Mouse (Mus musculus): ENCODE measurements at regions not wholly inside any gene's neighbourhood (a gene's known extent, or its start where the extent isn't known, plus 50 kb on each side); places are given as distances from the start of the nearest gene placed in this dataset.

- H3K4me3 ChIP-seq: no peak overlapping the region
- WGBS: 55% methylated on average over 1 of the region's 1 CpGs
- H3K4me1 ChIP-seq (replicated peaks): peaks cover 20% of the 10 kb centered on the region
- H3K27me3 ChIP-seq (ENCODE audit: insufficient read depth, poor library complexity, severe bottlenecking): no peaks in the 10 kb centered on the region
- H3K27ac ChIP-seq: peak overlapping the region; percentile 77
- no peaks in the 10 kb centered on the region for H3K9me3 ChIP-seq
- no peak for DNase-seq (ENCODE audit: low spot score)
- no peaks in the 10 kb centered on the region for H3K36me3 ChIP-seq
Measured at GRCm38 (mm10) chr15:52964403-52964802, 920.3 kb upstream of the Gm7489 start.

GRCm38 (mm10) chr15:52967801-52968235 is 916.9 kb upstream of the Gm7489 start:
- Histone ChIP-seq H3K9me3 (no peaks in the 10 kb centered on the region), H3K36me3 (no peaks in the 10 kb centered on the region), H3K27ac (no peak overlapping the region), H3K27me3 (ENCODE audit: insufficient read depth, poor library complexity, severe bottlenecking) (no peaks in the 10 kb centered on the region), H3K4me3 (no peak overlapping the region), H3K4me1 (replicated peaks) (peaks cover 20% of the 10 kb centered on the region)
- 16% methylated on average over 4 of the region's 4 CpGs for WGBS
- DNase-seq (ENCODE audit: low spot score): peak; percentile 18

GRCm38 (mm10) chr15:52982821-52983220 is 901.9 kb upstream of the Gm7489 start:
- Histone ChIP-seq H3K27ac (no peak overlapping the region), H3K4me1 (replicated peaks) (no peaks in the 10 kb centered on the region), H3K36me3 (no peaks in the 10 kb centered on the region), H3K9me3 (no peaks in the 10 kb centered on the region), H3K4me3 (no peak overlapping the region), H3K27me3 (ENCODE audit: insufficient read depth, poor library complexity, severe bottlenecking) (no peaks in the 10 kb centered on the region)
- 83% methylated on average over 2 of the region's 2 CpGs for WGBS
- no peak for DNase-seq (ENCODE audit: low spot score)

GRCm38 (mm10) chr15:52990580-52990979 is 894.1 kb upstream of the Gm7489 start:
- Histone ChIP-seq H3K4me1 (replicated peaks) (no peaks in the 10 kb centered on the region), H3K27me3 (ENCODE audit: insufficient read depth, poor library complexity, severe bottlenecking) (no peaks in the 10 kb centered on the region)
- no peak for DNase-seq (ENCODE audit: low spot score)

GRCm38 (mm10) chr15:52994351-52994750 is 890.4 kb upstream of the Gm7489 start:
- Histone ChIP-seq H3K36me3 (no peaks in the 10 kb centered on the region), H3K4me3 (no peak overlapping the region), H3K27me3 (ENCODE audit: insufficient read depth, poor library complexity, severe bottlenecking) (no peaks in the 10 kb centered on the region), H3K27ac (no peak overlapping the region), H3K4me1 (replicated peaks) (no peaks in the 10 kb centered on the region), H3K9me3 (no peaks in the 10 kb centered on the region)
- DNase-seq (ENCODE audit: low spot score): no peak
- 88% methylated on average over 1 of the region's 1 CpGs for WGBS

More at GRCm38 (mm10) chr15:52990580-52990979, 894.1 kb upstream of the Gm7489 start:
- H3K4me3 ChIP-seq: no peak overlapping the region
- H3K36me3 ChIP-seq: no peaks in the 10 kb centered on the region
- H3K27ac ChIP-seq: no peak overlapping the region
- no peaks in the 10 kb centered on the region for H3K9me3 ChIP-seq

- H3K27ac ChIP-seq: no peak overlapping the region
- no peaks in the 10 kb centered on the region for H3K27me3 ChIP-seq (ENCODE audit: insufficient read depth, poor library complexity, severe bottlenecking)
- no peak for DNase-seq (ENCODE audit: low spot score)
- no peaks in the 10 kb centered on the region for H3K4me1 ChIP-seq (replicated peaks)
- 91% methylated on average over 2 of the region's 2 CpGs for WGBS
- no peaks in the 10 kb centered on the region for H3K9me3 ChIP-seq
- H3K4me3 ChIP-seq: no peak overlapping the region
- H3K36me3 ChIP-seq: no peaks in the 10 kb centered on the region
Measured at GRCm38 (mm10) chr15:52999200-52999599, 885.5 kb upstream of the Gm7489 start.

GRCm38 (mm10) chr15:52999776-53000175 is 884.9 kb upstream of the Gm7489 start:
- Histone ChIP-seq H3K27me3 (ENCODE audit: insufficient read depth, poor library complexity, severe bottlenecking) (no peaks in the 10 kb centered on the region), H3K4me3 (no peak overlapping the region), H3K4me1 (replicated peaks) (no peaks in the 10 kb centered on the region), H3K27ac (no peak overlapping the region), H3K36me3 (no peaks in the 10 kb centered on the region), H3K9me3 (no peaks in the 10 kb centered on the region)
- 79% methylated on average over 2 of the region's 2 CpGs for WGBS
- DNase-seq (ENCODE audit: low spot score): no peak

GRCm38 (mm10) chr15:53001429-53001828 is 883.3 kb upstream of the Gm7489 start:
- no peaks in the 10 kb centered on the region for H3K36me3 ChIP-seq
- no peaks in the 10 kb centered on the region for H3K4me1 ChIP-seq (replicated peaks)
- H3K27ac ChIP-seq: no peak overlapping the region
- H3K9me3 ChIP-seq: no peaks in the 10 kb centered on the region
- no peak overlapping the region for H3K4me3 ChIP-seq
- DNase-seq (ENCODE audit: low spot score): no peak
- H3K27me3 ChIP-seq (ENCODE audit: insufficient read depth, poor library complexity, severe bottlenecking): no peaks in the 10 kb centered on the region
- WGBS: 89% methylated on average over 3 of the region's 3 CpGs

GRCm38 (mm10) chr15:53001964-53002363 is 882.7 kb upstream of the Gm7489 start:
- 93% methylated on average over 4 of the region's 4 CpGs for WGBS
- Histone ChIP-seq H3K4me3 (no peak overlapping the region), H3K27ac (no peak overlapping the region), H3K4me1 (replicated peaks) (no peaks in the 10 kb centered on the region), H3K27me3 (ENCODE audit: insufficient read depth, poor library complexity, severe bottlenecking) (no peaks in the 10 kb centered on the region), H3K9me3 (no peaks in the 10 kb centered on the region), H3K36me3 (no peaks in the 10 kb centered on the region)
- no peak for DNase-seq (ENCODE audit: low spot score)

- DNase-seq (ENCODE audit: low spot score): no peak
- Histone ChIP-seq H3K9me3 (no peaks in the 10 kb centered on the region), H3K4me3 (no peak overlapping the region), H3K27ac (no peak overlapping the region), H3K4me1 (replicated peaks) (no peaks in the 10 kb centered on the region), H3K36me3 (no peaks in the 10 kb centered on the region), H3K27me3 (ENCODE audit: insufficient read depth, poor library complexity, severe bottlenecking) (no peaks in the 10 kb centered on the region)
Measured at GRCm38 (mm10) chr15:53004078-53004477, 880.6 kb upstream of the Gm7489 start.

GRCm38 (mm10) chr15:53006844-53007243 is 877.9 kb upstream of the Gm7489 start:
- H3K9me3 ChIP-seq: no peaks in the 10 kb centered on the region
- no peak overlapping the region for H3K27ac ChIP-seq
- H3K4me3 ChIP-seq: no peak overlapping the region
- no peaks in the 10 kb centered on the region for H3K36me3 ChIP-seq
- no peaks in the 10 kb centered on the region for H3K4me1 ChIP-seq (replicated peaks)
- 75% methylated on average over 1 of the region's 1 CpGs for WGBS
- H3K27me3 ChIP-seq (ENCODE audit: insufficient read depth, poor library complexity, severe bottlenecking): no peaks in the 10 kb centered on the region
- no peak for DNase-seq (ENCODE audit: low spot score)

- H3K36me3 ChIP-seq: no peaks in the 10 kb centered on the region
- WGBS: 90% methylated on average over 3 of the region's 3 CpGs
- no peak for DNase-seq (ENCODE audit: low spot score)
- H3K4me3 ChIP-seq: no peak overlapping the region
- no peaks in the 10 kb centered on the region for H3K4me1 ChIP-seq (replicated peaks)
- no peaks in the 10 kb centered on the region for H3K27me3 ChIP-seq (ENCODE audit: insufficient read depth, poor library complexity, severe bottlenecking)
- H3K9me3 ChIP-seq: no peaks in the 10 kb centered on the region
- no peak overlapping the region for H3K27ac ChIP-seq
Measured at GRCm38 (mm10) chr15:53009337-53009736, 875.4 kb upstream of the Gm7489 start.

All from hindbrain, embryonic 10.5 days (tissue).